Mouse (Mus musculus) cerebellum, postnatal 25 days (tissue): ENCODE measurements around the gene Bcl7c.
"Not testable (repeated sequence)": the region's sequence is repeated elsewhere in the genome, so short reads cannot be mapped to it uniquely, and the experiment has no call there.

Experiments used
- DNase-seq, 2 experiments: peaks; one replicate each; pipeline ENCODE4 v3.0.0; 2021; ENCODE audit warnings: mixed read lengths in 2 of 2

Gene Bcl7c

GRCm38 (mm10) chr7:127681888-127682553 is 26.7 kb downstream of the Bcl7c start:
- no peak for DNase-seq

DNA sequence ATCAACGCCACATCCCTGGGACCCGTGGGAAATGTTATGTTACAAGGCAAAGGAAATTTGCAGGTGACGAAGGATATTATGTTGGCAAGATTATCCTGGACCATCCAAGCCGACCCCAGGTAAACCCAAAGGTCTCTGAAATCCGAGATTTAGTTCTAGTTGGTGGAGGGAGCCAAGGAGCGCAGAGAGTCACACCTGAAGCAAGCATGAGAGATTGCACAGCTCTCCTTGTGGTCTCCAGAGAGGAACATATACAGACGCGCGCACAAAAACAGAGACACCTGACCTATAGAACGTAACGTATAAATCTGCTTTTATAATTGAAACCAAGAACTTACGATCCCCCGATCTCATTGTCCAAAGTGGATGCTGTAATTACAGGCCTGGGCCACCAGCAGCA is 28.2 kb downstream of the Bcl7c start:
- DNase-seq, result no peak

GRCm38 (mm10) chr7:127678811-127679210 is 29.9 kb downstream of the Bcl7c start:
- no peak for DNase-seq

GRCm38 (mm10) chr7:127677609-127678008 is 31.1 kb downstream of the Bcl7c start:
- no peak for DNase-seq

GRCm38 (mm10) chr7:127677077-127677476 is 31.7 kb downstream of the Bcl7c start:
- peak; percentile 60 to 76 for DNase-seq

DNA sequence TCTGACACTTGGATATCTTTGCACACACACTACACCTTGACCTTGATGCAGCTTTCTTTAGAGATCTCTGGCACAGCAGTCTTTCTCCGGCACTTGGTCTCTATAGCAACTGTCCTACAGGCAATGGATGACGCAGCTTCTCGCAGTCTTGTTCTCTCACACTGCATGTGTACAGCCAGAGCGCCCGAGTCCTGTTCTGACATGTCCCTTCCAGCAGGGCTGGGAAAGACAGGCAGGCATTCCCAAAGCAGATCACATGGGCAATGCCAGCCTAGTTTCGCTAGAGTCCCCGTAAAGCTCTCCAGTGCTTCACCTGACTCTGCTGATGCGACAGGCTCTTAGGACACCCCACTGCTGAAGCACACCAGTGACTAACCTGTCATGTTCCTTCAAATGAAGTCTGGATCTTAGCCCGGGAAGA is 33.3 kb downstream of the Bcl7c start:
- DNase-seq, result peak in 1 of 2 experiments; percentile 39

DNA sequence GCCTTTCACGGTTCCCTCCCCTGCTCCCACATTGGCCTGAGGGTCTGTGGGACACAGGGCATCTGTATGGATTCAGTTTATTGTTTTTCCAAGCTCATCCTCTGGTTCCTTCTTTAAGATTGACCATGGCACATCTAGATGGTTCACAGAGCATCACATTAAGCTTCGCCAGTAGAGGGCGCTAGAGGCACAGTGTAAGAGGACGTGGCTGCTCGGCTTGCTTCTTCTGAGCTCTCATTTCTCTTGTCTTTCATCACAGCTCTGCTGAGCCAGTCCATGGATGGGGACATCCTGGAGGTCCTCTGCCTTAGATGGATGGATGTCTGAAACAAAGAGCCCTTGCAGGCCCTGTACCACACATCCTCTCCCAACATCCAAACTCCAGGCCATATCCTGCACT is 33.8 kb downstream of the Bcl7c start:
- DNase-seq, result peak; percentile 88 to 93

DNA sequence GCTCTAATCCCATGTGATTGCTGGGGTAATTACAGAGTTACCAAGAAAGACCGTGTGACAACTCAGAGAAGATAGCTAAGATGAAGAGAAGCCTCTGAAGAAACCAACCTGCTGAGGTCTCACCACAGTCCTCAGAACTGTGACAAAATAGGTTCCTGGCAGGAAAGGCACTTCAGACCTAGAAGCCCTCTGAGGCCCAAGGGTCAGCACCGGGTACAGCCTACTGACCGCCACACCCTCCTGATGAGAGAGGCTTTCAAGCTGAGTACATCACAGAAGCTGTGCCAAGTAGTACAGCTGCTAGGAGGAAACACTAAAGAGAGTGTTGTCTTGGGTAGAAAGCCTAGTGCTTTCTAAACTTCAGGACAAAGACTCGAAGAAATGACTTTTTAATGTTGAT is 36.0 kb downstream of the Bcl7c start:
- no peak for DNase-seq

DNA sequence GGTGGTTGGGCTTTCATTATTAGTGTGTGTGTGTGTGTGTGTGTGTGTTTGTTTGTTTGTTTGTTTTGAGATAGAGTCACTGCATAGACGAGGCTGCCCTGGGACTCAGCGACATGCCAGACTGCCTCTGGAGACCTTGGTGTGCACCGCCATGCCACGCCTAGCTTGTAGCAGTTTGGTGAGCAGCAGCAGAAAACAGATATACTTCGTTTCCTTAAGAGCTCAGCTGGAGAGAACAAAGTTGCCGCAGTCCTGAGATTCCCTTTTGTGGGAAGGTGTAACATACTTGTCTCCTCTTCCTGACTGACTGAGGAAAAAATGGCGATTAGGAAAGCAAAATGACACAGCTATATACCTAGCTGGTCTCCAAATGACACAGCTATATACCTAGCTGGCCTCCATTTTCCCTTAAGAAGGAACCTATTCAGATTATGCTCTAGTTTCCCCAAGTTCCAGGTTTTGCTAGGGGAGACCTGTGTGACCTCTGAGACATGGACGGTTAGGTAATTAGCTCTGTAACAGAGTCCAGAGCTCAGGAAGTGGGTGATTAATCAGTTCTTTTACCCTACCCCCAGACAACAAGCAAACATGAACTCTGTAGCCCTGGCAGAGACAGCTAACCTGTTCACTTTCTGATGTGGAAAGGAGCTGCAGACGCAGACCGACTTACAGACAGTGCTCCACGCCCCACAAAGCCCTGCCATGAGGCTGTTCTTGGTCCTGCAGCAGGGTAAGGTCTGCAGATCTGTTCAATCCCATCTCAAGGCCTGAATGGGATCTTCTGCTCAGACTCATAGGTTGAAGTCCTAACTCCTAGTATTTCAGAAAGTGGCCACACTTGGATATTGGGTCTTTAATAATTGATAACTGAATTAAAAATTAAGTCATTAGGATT is 36.6 kb downstream of the Bcl7c start:
- no peak for DNase-seq

GRCm38 (mm10) chr7:127667171-127667570 is 41.6 kb downstream of the Bcl7c start:
- no peak for DNase-seq

DNA sequence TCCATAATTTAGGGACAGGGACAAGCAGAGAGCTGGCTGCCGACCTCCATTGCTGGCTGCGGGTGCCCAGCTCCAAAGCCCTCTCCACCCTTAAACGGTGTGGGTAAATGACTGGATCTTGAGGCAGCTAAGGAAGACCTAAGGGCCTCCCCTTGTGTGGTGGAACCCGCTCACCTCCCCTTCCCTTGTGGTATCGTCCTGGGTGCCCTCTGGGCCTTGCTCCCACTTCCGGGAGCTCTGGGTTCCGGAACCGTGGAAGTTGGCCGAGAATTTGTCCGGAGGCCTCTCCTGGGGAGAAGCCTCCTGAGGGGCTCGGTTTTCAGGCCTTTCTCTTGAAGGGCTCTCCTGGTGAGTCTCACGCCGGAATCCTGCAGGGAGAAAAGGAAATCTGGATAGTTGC is 42.1 kb downstream of the Bcl7c start:
- no peak for DNase-seq

DNA sequence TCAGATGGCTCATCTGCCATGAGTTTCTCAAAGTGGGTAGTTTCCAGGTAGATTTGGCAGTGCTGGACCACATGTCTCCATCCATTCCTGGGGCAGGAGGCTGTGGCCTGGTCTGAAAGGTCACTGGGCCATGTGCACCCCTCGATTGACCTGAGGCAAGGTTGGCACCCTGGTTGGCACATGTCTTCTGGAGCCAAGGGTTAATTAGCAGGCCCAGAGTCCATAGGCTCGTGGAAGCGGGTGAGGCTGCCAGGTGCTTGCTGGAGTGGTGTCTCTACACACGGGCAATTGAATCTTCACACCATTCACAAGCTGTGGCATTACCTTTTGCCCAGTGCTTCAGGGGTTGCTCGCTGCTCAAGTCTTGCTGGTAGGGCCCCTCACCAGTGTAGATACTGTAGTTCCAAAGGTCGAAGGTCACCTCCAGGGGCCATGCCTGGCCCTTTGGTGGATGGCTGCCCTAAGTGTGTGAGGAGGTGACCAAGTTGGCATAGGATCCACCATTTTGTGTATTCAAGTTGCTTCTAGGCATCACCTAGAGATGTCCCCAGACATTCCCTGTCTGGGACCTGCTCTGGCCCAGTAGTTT is 42.6 kb downstream of the Bcl7c start:
- no peak for DNase-seq

DNA sequence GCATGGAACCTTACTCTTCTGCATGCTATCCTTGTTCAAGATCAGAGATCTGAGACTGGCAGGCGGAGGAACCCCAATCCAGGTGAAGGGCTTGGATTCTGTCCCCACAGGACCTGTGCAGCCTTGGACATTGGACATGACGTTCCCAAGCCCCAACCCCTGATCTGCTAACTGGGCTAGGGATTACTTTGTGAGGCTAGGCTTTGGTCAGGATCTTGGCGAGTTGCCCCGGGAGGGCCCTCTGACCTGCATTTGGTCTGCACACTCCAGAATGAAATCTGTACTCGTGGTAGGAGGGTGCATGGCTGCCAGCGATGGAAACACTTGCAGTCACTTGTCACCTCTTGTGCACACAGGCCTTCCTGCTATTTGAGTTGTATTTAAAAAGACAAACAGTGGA is 45.8 kb downstream of the Bcl7c start:
- DNase-seq, result no peak

DNA sequence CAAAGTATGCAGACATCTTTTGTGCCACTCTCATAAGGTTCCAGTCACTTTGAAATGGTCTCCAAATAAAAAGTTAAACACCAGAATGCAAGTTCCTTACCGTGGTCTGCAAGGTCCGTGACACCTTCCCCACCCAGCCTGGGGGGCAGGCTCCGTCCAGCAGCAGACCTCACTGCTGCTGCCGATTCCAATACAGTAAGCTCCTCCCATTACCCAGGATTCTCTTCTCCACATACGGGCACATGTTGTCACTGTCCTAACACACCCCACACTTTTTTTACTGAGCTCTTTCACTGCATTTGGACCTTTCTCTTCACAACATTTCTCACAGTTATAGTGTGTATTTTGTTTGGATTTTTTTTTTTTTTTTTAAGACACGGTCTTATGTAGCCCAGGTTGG is 46.9 kb downstream of the Bcl7c start:
- DNase-seq, result no peak

- DNase-seq, result no peak
Measured at GRCm38 (mm10) chr7:127660882-127661281, 47.9 kb downstream of the Bcl7c start.

- DNase-seq, result peak; percentile 67 to 79
Measured at GRCm38 (mm10) chr7:127656946-127657345, 51.8 kb downstream of the Bcl7c start.

- no peak for DNase-seq
Measured at GRCm38 (mm10) chr7:127654318-127654717, 54.4 kb downstream of the Bcl7c start.

- DNase-seq, result no peak
Measured at GRCm38 (mm10) chr7:127652050-127652449, 56.7 kb downstream of the Bcl7c start.

DNA sequence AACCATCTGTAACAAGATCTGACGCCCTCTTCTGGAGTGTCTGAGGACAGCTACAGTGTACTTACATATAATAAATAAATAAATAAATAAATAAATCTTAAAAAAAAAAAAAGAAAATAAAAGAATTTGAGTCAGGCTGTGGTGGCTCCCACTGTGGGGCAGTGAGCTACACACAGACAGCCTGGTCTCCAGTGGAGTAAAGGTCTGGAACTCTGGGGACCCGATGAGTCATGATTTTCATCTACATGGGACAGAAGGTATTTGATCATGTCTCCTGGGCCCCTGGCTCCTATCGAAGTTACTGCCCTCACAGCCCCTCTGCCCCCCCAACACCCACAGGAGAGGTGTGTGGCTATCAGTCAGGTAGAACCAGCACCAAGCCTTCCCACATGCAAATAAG is 57.1 kb downstream of the Bcl7c start:
- DNase-seq, result no peak

- no peak for DNase-seq
Measured at GRCm38 (mm10) chr7:127649206-127649605, 59.5 kb downstream of the Bcl7c start.

DNA sequence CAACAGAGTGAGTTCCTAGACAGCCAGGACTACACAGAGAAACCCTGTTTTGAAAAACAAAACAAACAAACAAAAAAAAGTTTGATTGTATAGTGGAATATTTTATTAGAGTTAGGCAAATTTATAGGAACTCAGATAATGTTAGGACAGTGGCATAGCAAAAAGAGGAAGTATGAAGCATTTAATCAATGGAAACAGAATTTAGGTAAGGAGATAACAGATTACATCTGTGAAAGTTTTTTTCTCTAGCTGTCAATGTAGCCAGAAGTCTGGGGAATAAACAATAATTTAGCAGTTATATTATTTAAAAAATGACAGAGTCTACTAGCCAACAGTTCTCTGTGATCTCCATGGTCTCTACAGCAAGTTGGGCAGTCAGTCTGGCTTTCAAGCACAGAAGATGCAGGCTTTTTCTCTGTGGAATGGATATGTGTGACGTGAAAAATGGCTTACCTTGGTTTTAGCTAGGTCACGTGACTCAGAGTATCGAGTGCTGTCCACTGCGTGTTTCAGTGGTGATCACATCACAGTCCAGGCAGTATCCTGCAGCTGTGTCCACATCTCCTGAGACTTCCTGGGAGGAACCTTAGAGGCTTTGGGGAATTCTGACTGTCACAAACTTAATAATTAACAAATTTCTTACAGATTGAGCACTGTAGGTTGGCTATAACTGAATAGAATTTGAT is 60.1 kb downstream of the Bcl7c start:
- no peak for DNase-seq

- DNase-seq, result not testable (repeated sequence)
Measured at GRCm38 (mm10) chr7:127647576-127647975, 61.2 kb downstream of the Bcl7c start.

DNA sequence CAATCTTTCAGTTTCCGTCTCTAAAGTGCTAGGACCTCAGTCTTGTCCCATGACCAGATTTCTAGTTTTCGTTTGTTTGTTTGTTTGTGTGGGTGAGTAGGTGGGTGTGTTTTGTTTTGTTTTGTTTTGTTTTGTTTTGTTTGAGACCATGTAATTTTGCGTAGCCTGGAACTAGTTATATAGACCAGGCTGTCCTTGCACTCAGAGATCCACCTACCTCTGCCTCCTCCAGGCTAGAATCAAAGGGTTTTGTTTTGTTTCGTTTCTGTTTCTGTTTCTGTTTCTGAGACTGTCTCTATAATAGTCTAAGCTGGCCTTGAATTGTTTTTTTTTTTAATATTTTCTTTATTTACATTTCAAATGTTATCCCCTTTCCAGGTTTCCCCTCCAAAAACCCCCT is 62.4 kb downstream of the Bcl7c start:
- DNase-seq, result no peak
